Mouse (Mus musculus) embryonic fibroblast, embryonic 13.5 days (primary cell): ENCODE data around the gene Gm20481.

ENCODE experiments used
- CTCF ChIP-seq: IDR thresholded peaks from 2 replicates; pipeline ENCODE4 v1.5.1; 2011; ENCODE audit warnings: mild to moderate bottlenecking, control low read depth, low read length, moderate library complexity, borderline replicate concordance; ENCODE audit not compliant: insufficient read depth
- POLR2A ChIP-seq: IDR thresholded peaks from 2 replicates; pipeline ENCODE4 v1.6.1; 2011; ENCODE audit warnings: low read depth, mild to moderate bottlenecking, control low read depth, low read length, moderate library complexity

DNA sequence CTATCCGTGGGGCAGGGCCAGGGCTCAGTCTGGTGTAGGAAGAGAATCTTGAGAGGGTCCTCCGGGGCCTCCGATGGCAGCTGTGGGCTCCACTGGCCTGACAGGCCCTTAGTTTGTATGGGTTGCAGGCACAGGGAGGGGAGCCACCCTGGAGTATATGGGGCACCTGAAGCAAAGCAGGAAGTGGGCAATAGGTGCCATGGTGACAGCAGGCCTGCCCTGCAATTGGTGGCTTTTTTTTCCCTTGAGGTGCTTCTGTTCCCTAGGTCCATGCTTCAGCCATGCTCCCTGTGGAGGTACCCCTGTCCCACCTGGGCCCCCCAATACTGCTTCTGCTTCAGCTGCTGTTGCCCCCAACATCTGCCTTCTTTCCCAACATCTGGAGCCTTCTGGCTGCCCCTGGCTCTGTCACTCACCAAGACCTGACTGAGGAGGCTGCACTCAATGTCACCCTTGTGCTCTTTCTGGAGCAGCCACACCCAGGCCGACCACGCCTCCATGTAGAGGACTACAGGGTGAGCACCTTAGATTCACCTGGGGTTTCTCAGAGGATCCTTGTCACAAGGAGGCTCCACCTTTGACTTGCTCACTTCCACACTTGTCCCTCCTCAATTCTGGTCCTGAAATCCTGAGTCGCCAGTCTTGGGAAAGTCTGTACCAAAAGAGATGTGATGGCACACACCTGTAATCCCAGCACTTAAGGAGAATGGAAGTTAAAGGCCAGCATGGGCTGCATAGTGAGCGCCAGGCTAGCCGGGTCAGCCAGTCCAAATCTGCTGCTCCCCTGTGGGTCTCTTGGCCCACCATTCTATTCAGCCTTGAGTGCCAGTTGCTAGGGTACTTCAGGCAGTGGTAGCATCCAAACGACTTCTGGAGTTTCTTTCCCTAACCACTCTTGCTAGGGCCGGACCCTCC is 47.3 kb downstream of the Gm20481 start:
- TF ChIP-seq CTCF, result no peak
- TF ChIP-seq POLR2A, result no peak
